Mouse (Mus musculus): ENCODE measurements around the gene Slc47a2. TPM values are rescaled to one million over a fixed set of nuclear protein-coding genes. Genes with fewer than 3 reads are reported as not detected.
"Not testable (repeated sequence)": the region's sequence is repeated elsewhere in the genome, so short reads cannot be mapped to it uniquely, and the experiment has no call there.

Slc47a2 gene
- total RNA-seq, 2 experiments from 2014 or later = 0.11 to 0.12 TPM

DNA sequence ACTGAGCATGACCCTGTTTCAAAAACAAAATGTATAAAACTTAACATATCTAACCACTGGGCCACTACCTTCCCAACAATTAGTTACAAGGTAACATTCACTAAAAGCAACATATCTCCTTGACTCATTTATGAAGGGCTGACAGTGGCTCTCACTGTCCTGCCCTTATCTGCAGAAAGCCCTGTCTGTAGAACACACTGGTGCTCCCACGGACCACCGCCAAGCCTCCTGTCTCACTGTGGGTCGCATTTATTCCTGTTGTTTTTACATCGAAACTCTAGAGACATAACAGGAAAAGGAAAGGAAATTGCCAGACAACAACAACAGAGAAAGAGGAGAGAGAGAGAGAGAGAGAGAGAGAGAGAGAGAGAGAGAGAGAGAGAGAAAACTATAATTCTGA lies 1.4 kb downstream of the Slc47a2 start:
- DNase-seq = no peak

DNA sequence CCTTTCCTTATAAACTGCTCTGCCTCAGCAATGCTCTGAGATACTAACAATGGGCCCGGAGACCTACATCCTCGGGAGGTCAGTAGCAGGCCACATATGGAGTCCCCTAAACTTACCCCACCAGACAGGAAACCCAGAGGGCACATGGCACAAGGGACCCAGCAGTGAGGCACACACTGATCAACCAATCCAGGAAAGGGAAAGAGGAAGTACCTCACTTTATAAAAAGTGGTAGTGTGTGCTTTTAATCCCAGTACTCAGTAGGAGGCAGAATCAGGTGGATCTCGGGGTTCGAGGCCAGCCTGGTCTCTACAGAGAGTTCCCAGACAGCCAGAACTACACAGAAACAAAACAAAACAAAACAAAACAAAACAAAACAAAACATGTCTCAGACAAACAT lies 2.3 kb downstream of the Slc47a2 start:
- no peak for DNase-seq

DNA sequence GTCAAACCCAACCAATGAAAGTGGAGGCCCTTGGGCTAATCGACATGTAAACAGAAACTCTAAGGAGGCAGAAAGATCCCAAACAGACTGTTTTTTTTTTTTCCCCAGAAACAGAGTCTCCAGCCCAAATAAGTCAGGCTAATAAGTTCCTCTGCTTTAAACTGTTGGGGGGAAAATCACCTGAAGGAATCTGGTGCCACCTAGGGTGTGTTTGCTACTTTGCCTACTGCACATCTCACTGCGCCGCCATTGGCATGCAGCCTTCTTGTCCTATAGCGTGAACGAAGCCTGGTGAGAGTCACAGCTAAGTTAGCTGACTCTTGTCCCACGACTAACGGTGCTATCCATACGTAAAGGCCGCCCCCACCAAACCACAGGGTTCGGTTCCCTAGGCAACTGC lies 5.1 kb downstream of the Slc47a2 start:
- no peak for DNase-seq

DNA sequence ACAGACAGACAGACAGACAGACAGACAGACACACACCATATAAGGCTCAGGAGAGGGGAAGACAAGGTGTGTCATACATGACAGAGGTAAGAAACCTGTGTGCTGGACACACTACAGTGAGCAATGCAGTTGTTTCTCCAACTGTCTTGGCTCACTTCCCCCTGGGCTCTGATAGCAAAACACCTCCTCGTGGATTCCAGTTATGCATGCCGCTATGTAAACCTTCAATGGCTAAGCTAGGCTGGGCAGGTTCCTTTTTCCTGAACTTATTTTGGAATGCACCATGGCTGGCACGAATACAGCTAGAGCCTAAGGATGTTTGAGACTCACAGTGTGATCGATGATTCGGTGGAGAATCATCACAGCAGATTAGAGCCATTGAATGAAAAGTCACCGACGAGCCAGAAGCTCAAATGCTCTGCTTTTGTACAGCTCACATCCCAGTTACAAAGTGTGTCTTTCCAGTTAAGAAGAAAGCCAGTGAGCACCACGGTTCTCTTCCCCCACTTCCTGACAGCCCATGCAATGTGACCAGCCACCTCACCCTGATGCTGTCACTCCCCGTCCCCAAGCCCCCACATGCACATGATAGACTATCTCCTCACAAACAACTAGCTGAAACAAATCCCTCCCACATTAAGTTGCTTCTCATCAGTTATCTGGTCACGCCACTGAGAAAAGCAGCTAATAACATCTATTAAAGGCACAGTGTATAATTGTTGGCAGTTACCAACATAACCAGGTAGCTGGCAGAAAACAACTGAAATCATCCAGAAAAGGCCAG lies 21.6 kb downstream of the Slc47a2 start:
- no peak for DNase-seq

DNA sequence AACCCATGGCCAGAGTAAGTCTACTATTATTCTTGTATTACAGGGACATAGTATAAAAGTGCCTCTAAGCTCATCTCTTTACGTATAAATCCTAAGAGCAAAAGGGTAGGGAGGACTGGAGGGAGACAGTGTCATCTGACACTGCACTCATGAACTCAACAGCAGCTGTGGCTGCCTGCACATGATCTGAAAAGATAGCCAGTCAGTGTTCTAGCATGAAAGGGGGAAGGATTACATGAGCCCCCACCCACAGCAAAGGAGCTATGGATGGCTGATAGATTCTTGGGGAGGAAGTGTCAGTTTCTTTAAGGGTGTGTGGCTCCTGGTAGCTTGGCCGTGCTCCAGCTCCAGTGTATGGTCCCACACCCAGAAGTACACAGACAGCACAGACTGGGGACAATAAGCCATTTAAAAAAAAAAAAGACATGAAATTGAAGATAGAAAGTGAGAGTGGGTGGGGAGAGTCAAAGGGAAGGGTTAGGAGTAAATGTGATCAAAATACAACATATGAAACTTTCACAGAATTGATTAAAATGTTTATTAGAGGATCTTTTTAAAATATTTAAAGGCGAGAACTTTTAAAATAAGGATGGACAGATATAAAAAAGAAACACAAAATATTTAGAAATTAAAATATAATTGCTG lies 22.6 kb downstream of the Slc47a2 start:
- DNase-seq = peak; percentile 24

DNA sequence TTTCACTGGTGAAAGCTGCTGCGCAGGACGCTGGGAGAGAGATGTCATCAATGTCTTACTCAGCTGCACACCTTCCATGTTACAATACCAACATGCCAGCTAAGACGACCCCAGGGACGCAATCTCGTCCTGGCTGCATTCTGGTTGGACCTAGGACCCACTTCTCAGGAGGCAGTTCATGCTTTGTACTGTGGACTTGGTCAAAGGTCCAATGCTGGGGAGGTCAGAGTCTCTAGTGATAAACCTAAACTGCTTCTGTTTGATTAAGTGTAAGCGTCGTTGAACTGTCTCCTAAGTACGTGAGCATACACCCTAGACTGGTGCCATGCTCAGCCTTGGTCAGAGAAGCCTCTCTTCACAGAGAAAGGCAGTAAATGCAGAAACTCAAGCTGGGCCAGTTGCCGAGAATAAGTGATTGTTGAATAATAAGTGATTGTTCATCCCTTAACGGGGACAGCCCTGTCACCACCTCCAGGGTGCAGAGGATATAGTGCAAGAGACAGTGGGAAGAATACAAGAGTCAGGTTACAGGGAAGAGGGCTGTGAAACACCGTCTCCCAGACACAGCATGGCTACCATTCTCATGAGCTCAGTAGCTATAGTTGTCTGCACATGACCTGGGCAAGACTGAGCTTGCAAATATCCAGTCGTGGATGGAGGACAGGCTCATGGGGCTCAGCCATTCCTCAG lies 23.3 kb downstream of the Slc47a2 start:
- DNase-seq = peak; percentile 59

DNA sequence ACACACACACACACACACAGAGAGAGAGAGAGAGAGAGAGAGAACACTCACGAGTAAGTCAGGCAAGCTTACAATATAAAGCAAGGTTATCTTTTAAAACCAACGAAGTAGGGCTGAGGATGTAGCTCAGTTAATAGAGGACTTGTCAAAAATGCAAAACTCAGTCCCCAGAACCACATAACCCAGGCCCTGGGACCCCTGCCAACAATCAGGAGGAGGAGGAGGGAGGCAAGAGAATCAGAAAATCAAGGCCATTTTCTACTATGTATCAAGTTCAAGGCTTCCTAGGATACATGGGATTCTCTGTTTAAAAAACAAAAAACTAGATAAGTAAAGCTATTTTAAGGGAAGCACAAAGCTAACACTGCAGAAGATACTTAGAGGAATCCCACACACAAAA lies 25.8 kb downstream of the Slc47a2 start:
- DNase-seq = no peak

DNA sequence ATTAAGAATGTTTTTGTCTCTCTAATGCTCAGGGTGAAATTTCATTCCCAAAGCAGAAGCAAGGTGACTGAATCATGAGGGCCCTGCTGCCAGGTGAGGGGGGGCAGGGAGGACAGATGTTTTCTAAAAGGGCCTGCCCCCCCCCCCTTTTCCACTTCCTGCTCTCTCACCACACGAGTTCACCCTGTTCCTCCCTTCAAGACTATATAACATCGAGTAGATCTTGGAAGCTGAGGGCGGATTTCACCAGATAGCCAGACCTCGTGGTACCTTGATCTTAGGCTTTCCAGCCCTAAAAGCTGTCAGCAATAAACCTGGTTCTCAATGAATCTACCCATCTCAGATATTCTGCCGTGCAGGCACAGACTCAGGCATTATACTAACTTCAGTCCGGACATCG lies 32.3 kb downstream of the Slc47a2 start:
- DNase-seq = no peak

DNA sequence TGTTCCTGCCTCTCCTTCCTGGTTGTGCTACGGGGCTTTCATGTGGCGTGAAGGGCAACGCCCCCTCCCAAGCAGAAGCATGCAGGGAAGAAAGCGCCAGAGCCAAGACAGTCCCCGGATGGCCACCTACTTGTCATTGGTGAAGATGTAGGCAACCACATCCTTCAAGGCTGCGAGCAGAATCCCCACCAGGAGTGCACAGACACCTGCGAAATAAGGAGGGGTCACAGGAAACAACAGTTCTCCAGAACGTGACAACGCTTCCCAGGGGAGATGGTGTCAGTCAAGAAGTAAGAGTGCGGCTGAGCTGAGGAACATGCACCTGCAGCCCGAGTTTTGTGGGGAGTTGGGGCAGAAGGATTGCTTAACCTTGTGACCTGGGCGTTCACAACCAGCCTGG lies 32.8 kb downstream of the Slc47a2 start:
- DNase-seq = no peak

DNA sequence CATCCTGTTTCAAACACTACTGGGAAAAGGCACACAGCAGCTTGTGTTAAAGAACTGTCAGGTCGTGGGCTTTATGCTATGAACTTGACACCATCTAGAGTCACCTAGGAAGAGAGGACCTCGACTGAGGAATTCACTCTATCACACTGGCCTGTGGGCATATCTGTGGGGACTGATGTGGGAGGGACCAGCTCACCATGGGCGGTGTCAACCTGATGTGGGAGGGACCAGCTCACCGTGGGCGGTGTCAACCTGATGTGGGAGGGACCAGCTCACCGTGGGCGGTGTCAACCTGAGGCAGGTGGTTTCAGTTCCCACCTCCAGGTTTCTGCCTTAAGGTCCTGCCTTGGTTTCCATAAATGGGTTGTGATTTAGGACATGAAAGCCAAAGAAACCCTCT lies 34.9 kb downstream of the Slc47a2 start:
- DNase-seq = no peak

DNA sequence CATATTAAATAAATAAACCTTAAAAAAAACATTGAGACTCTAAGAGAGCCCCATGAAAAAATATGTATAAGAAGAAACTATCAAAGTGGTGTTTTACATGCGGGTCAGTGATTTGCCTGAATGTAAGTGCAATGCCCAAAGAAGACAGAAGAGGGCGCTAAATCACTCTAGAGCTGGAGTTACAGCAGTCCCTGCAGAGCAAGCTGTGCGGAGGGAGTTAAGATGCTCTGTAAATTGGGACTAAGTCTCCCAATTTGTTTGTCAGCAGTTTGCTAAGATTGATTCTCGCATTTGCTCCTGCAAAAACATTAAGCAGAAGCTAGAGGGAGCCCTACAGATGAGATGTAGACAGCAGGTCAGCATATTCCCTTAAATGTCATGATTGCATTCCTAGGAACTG lies 37.3 kb downstream of the Slc47a2 start:
- peak; percentile 56 for DNase-seq

DNA sequence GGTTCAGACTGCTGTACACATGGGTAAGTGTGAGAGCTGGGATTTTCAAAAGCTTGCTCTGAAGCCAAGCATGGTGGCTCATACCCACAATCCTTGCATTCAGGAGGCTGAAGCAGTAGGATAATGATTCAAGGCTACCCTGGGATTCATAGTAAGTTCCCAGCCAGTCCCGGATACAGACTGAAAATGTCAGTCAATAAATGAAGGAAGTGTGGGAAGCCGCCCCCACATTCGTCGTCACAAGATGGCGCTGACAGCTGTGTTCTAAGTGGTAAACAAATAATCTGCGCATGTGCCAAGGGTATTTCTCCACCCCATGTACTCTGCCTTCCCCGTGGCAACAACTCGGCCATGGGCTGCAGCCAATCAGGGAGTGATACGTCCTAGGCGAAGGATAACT lies 38.1 kb downstream of the Slc47a2 start:
- not testable (repeated sequence) for DNase-seq

DNA sequence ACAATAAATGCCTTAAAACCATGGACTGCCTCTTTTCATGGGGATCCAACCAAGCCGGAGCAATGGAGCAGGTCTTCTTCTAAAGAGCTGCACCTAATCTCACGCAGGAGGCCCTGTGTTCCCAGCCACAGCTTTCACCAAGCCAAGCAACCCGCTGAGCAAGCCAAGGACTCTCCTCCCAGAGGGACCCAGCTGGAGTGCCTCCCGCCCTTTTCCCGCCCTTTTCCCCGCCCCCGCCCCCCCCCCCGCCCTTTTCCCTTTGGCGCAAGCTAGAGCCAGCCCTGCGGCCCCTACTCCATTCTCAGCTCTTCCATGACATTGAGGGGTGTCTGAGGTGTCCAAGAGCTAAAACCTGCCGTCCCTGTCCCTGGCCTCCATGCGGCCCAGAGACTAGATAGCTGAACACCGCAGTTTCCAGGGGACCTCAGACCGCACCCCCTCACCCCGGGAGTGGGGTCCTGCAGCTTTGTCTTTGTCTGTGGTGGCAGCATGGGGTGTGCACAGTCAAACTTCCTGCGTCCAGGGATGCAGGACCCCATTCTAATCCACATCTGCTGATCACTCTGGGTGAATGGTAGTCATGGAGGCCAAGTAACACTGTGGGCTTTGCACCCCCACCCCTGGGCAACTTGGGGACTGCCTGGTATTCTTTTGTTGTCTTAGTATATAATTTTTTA lies 41.8 kb downstream of the Slc47a2 start:
- DNase-seq = peak; percentile 54

DNA sequence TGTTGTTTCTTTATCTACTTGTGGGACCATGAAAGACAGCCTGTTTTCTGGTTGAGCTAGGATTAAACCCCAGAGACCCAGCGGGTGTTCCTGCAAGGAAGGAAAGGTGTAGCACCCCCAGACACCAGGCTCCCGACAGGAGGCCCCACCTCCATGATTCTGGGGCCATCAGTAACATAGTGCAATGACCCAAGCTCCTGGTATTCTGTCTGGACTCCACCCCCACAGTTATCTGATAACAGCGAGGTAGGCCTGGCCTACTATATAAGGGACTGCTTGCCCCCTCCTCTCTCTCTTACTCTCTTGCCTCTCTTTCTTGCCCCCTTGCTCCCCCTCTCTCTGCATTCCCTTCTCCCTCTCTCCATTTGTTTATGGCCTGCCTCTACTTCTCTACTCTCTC lies 42.5 kb downstream of the Slc47a2 start:
- DNase-seq = no peak

DNA sequence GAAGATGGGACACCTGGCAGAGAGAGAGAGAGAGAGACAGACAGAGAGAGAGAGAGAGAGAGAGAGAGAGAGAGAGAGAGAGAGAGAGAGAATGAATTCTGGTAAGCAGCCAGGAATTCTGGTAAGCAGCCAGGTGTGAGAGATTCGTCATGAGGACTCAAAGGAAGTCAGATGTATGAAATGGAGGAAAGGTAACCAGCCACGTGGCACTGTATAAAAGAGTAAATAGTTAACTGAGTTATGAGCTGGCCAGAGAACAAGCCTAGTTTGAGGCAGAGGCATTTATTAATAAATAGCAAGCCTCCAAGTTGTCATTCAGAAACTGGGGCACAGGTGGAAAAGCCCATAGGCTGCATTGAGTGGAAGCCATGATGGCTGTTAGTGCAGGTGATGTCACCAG lies 44.8 kb downstream of the Slc47a2 start:
- DNase-seq = no peak

DNA sequence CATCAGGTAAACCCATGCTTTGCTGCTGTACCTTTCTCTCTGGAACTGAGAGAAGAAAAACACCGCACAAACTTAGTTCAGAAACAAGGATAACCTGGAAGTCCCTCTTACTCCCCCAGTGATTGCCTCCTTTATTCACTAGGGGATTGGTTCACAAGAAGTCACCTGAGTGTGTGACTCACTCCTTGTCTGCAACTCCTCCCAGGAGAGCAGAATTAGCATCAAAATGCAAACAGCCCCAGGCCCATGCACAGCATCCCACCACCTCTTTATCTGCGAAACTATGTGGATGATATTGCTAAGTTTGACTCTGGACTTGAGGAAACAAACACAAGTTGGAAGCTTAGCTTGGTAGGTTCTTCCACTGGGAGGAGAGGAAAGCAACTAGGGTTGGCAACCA lies 45.3 kb downstream of the Slc47a2 start:
- no peak for DNase-seq

DNA sequence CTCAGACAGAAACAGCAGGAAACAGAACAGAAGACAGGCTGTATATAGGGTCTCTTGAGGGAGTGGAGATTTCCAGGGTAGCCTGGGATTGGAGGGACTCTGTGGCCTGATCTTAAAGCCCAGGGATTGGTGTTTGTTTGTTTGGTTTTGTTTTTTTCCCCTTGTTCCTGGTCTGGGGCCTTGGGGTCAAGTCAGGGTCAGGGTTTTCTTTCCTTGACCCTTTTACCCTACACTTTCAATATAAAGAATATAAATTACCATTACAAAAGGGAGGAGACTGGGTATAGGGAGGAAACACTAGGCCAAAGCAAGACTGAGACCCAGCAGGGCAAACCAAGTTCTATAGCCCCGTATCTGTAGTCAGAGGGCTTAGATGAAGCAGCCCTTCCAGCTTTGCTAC lies 46.1 kb downstream of the Slc47a2 start:
- DNase-seq = no peak

DNA sequence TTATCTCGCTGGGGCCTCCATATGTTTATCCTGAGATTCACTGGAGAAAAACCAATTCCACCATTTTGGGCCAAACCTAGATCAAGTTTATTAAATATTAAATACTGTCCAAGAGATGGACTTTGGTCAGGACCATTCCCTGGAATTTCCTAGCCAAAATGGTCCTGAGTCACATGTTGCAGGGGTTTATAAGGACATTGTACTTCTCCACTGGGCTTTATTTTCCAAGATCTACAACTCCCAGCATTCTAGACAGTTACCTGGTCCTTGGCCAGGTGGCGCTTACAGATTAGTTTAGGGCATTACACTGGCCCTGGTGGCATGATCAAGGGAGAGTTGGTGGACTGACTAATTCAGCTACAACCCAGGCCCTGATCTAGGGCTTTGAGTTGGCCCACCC lies 47.1 kb downstream of the Slc47a2 start:
- DNase-seq = no peak

DNA sequence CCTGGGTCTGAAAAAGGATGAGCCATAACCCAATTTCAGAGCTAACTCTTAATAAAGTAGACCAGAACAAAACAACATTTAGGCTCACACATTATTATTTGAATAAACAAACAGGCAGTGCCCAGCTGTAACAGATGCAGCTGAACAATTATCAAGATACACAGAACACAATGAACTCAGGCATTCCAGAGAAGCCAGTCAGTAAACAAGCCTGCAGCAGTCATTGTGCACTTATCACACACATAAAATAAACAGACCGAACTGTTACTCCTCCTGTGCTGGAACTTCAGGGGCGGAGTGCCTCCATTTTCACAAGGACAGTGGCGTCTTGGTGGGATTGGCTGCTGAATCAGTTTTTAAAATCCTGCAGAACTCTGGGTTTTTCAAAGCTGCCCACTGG lies 48.2 kb downstream of the Slc47a2 start:
- DNase-seq = no peak

DNA sequence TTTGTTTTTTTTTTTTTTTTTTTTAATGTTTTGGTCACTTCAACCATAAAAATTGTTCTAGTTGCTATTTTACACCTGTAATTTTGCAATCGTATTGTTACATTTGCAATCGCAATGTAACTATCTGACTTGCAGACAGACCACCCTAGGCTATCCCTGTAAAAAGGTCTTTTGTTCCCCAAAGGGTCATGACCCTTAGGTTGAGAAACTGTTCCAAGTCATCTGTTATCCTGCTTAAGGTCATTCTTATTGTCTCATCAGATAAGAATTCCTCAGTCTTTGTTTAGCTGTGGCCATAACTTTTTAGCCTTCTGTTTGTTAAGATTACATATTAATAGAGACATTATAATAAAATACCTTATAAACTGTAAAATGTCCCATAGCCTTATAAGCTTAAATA lies 49.4 kb downstream of the Slc47a2 start:
- no peak for DNase-seq

DNA sequence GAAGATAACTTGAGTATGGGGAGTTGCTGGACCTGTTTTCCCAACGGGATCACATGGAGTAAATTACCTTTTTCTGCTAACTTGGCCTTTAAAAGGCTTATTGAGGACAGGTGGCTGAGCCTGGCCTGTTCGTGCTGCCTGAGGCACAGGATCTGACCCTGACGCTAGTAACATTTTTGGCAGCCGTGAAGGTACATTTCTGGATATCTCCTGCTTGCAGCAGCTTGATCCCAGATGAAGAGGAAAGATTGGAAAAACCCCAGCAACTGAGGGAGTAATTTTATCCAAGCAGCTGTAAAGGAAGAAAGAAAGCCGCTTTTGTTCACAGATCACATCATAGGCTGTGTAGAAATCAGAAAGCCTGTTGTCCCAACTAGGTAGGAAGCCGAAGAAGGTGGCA lies 58.3 kb downstream of the Slc47a2 start:
- DNase-seq = no peak

DNA sequence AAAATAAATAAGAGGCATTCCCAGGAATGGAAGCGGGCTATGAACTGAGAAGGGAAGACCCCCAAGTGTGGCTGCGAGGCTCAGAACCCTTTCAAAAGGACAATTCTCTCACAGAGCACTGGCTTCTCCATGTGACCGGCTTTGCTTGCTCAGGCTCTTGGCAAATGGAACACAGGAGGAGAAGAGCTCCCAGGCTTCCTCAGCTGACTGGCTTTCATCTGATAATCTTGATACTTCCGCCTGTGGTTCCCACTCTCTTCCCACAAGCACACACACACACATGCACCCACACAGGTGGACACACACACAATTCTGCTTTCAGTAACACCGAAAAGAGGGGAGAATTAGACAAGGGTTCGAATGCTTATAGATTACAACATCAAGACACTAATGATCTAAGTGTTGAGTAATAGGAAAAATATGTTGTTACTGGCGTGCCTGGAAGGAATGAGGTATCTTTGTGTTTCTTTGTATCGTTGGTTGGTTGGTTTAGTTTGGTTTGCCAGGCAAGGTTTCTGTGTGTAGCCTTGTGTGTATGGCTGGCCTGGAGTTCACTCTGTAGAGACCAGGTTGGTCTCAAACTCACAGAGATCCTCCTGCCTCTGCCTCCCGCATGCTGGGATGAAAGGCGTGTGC lies 59.1 kb downstream of the Slc47a2 start:
- no peak for DNase-seq
